Mouse (Mus musculus) CH12.LX (cell line): ENCODE data around the gene Ttl. TPM values are rescaled to one million over a fixed set of nuclear protein-coding genes. Genes with fewer than 3 reads are reported as not detected.

Experiments
- DNase-seq: peaks from one replicate; pipeline ENCODE4 v3.0.0-alpha.2; 2013; ENCODE audit errors: extremely low read depth
- H3K27ac ChIP-seq: 2 replicates; pipeline ENCODE4 v1.5.1; 2012; ENCODE audit warnings: low read depth, mild to moderate bottlenecking, control low read depth, moderate library complexity; ENCODE audit not compliant: insufficient read depth
- H3K27me3 ChIP-seq: replicated peaks from 2 replicates; pipeline ENCODE3; 2012; ENCODE audit warnings: inconsistent platforms
- H3K36me3 ChIP-seq, 2 experiments: replicated peaks in 1 of 2; 2 replicates each; pipeline versions ENCODE3 to v1.6.1; 2012; ENCODE audit warnings: inconsistent platforms in 1 of 2, low read length in 1 of 2, mild to moderate bottlenecking in 1 of 2, mixed read lengths in 1 of 2, moderate library complexity in 1 of 2; ENCODE audit not compliant: control insufficient read depth in 1 of 2, insufficient read depth in 1 of 2
- H3K4me1 ChIP-seq, 2 experiments: 2 replicates each; pipeline ENCODE4 v1.6.1; 2012; ENCODE audit warnings: inconsistent platforms in 1 of 2, moderate library complexity in 1 of 2; ENCODE audit not compliant: insufficient read depth in 2 of 2, control insufficient read depth in 1 of 2
- H3K4me2 ChIP-seq: 2 replicates; pipeline ENCODE4 v1.6.1; 2012; ENCODE audit warnings: low read depth, mild to moderate bottlenecking, control low read depth; ENCODE audit not compliant: poor library complexity, insufficient read depth, severe bottlenecking
- H3K4me3 ChIP-seq, 3 experiments: fragments of 150-350 bp in 1 of 3; sonication (generic) in 1 of 3; replicated peaks in 1 of 3; 2 replicates each; pipeline versions ENCODE3 to v1.5.1; 2011 to 2012; ENCODE audit warnings: low read depth in 2 of 3, low read length in 2 of 3, mild to moderate bottlenecking in 2 of 3, moderate library complexity in 2 of 3, control low read depth in 1 of 3, improper control_type of control experiment in 1 of 3, inconsistent platforms in 1 of 3, mixed read lengths in 1 of 3; ENCODE audit not compliant: poor library complexity in 1 of 3
- H3K79me2 ChIP-seq: replicated peaks from 2 replicates; pipeline ENCODE4 v1.6.1; 2012; ENCODE audit warnings: mild to moderate bottlenecking, moderate library complexity; ENCODE audit not compliant: control insufficient read depth, poor library complexity, insufficient read depth, severe bottlenecking; ENCODE audit errors: extremely low read depth
- H3K9ac ChIP-seq: 2 replicates; pipeline ENCODE4 v1.6.1; 2012; ENCODE audit warnings: low read depth, mild to moderate bottlenecking, control low read depth, moderate library complexity; ENCODE audit not compliant: insufficient read depth
- H3K9me3 ChIP-seq: replicated peaks from 2 replicates; pipeline ENCODE3; 2012; ENCODE audit warnings: low read length, inconsistent platforms, mixed read lengths
- BHLHE40 ChIP-seq: IDR thresholded peaks from 2 replicates; pipeline ENCODE4 v1.6.1; 2011; ENCODE audit warnings: mild to moderate bottlenecking, low read depth, low read length, improper control_type of control experiment
- CTCF ChIP-seq, 2 experiments: IDR thresholded peaks in 1 of 2; conservative IDR thresholded peaks in 1 of 2; 2 replicates each; pipeline ENCODE4 v1.5.1; 2011 to 2012; ENCODE audit warnings: low read depth in 2 of 2, low read length in 2 of 2, improper control_type of control experiment in 1 of 2, inconsistent platforms in 1 of 2, mild to moderate bottlenecking in 1 of 2, moderate library complexity in 1 of 2
- ELF1 ChIP-seq: IDR thresholded peaks from 2 replicates; pipeline ENCODE4 v1.6.1; 2014; ENCODE audit warnings: low read depth, mild to moderate bottlenecking, inconsistent platforms, low read length, improper control_type of control experiment
- EP300 ChIP-seq: IDR thresholded peaks from 2 replicates; pipeline ENCODE4 v1.6.1; 2011; ENCODE audit warnings: low read length, improper control_type of control experiment
- ETS1 ChIP-seq: conservative IDR thresholded peaks from 2 replicates; pipeline ENCODE4 v1.6.1; 2012; ENCODE audit warnings: low read depth, mild to moderate bottlenecking, inconsistent platforms, low read length, improper control_type of control experiment, moderate library complexity
- HCFC1 ChIP-seq: IDR thresholded peaks from 2 replicates; pipeline ENCODE4 v1.6.1; 2012; ENCODE audit warnings: low read depth, mild to moderate bottlenecking, inconsistent platforms, low read length, improper control_type of control experiment
- IRF4 ChIP-seq: IDR thresholded peaks from 2 replicates; pipeline ENCODE4 v1.6.1; 2014; ENCODE audit warnings: low read depth, mild to moderate bottlenecking, inconsistent platforms, low read length, improper control_type of control experiment
- JUND ChIP-seq: conservative IDR thresholded peaks from 2 replicates; pipeline ENCODE4 v1.6.1; 2011; ENCODE audit warnings: low read depth, low read length, improper control_type of control experiment
- MAX ChIP-seq: IDR thresholded peaks from 2 replicates; pipeline ENCODE4 v1.6.1; 2011; ENCODE audit warnings: low read length, improper control_type of control experiment
- MYC ChIP-seq: IDR thresholded peaks from 2 replicates; pipeline ENCODE4 v1.6.1; 2011; ENCODE audit warnings: low read depth, mild to moderate bottlenecking, improper control_type of control experiment, low read length
- NELFE ChIP-seq: IDR thresholded peaks from 2 replicates; pipeline ENCODE4 v1.6.1; 2011; ENCODE audit warnings: low read depth, low read length, improper control_type of control experiment
- NRF1 ChIP-seq: IDR thresholded peaks from 2 replicates; pipeline ENCODE4 v1.6.1; 2014; ENCODE audit warnings: low read depth, mild to moderate bottlenecking, inconsistent platforms, low read length, improper control_type of control experiment, moderate library complexity
- POLR2A ChIP-seq: IDR thresholded peaks from 2 replicates; pipeline ENCODE4 v1.6.1; 2011; ENCODE audit warnings: low read depth, mild to moderate bottlenecking, improper control_type of control experiment, low read length
- POLR2AphosphoS2 ChIP-seq: IDR thresholded peaks from 2 replicates; pipeline ENCODE4 v1.6.1; 2011; ENCODE audit warnings: low read depth, low read length, improper control_type of control experiment
- RAD21 ChIP-seq: IDR thresholded peaks from 2 replicates; pipeline ENCODE4 v1.6.1; 2011; ENCODE audit warnings: low read depth, mild to moderate bottlenecking, low read length, improper control_type of control experiment, moderate library complexity
- RCOR1 ChIP-seq: conservative IDR thresholded peaks from 2 replicates; pipeline ENCODE4 v1.6.1; 2012; ENCODE audit warnings: low read depth, mild to moderate bottlenecking, inconsistent platforms, low read length, improper control_type of control experiment
- SIN3A ChIP-seq: IDR thresholded peaks from 2 replicates; pipeline ENCODE4 v1.6.1; 2012; ENCODE audit warnings: low read length, improper control_type of control experiment, inconsistent platforms
- SMC3 ChIP-seq: IDR thresholded peaks from 2 replicates; pipeline ENCODE4 v1.6.1; 2011; ENCODE audit warnings: low read depth, low read length, improper control_type of control experiment
- UBTF ChIP-seq: IDR thresholded peaks from 2 replicates; pipeline ENCODE4 v1.6.1; 2012; ENCODE audit warnings: low read depth, mild to moderate bottlenecking, inconsistent platforms, low read length, improper control_type of control experiment, moderate library complexity
- USF1 ChIP-seq: IDR thresholded peaks from 2 replicates; pipeline ENCODE4 v1.6.1; 2014; ENCODE audit warnings: low read depth, mild to moderate bottlenecking, inconsistent platforms, low read length, improper control_type of control experiment
- USF2 ChIP-seq: conservative IDR thresholded peaks from 2 replicates; pipeline ENCODE4 v1.6.1; 2011; ENCODE audit warnings: low read depth, low read length, improper control_type of control experiment
- ZC3H11A ChIP-seq: IDR thresholded peaks from 2 replicates; pipeline ENCODE4 v1.6.1; 2012; ENCODE audit warnings: low read depth, mild to moderate bottlenecking, inconsistent platforms, low read length, improper control_type of control experiment
- ZMIZ1 ChIP-seq: IDR thresholded peaks from 2 replicates; pipeline ENCODE4 v1.6.1; 2012; ENCODE audit warnings: low read depth, mild to moderate bottlenecking, inconsistent platforms, low read length, improper control_type of control experiment
- ZNF384 ChIP-seq: IDR thresholded peaks from 2 replicates; pipeline ENCODE4 v1.6.1; 2012; ENCODE audit warnings: low read depth, low read length, improper control_type of control experiment, inconsistent platforms
- dilution Hi-C: fragments of 300-500 bp; cut with MboI; formaldehyde crosslinking; loops from 2 replicates; pipeline ENCODE4 v1.14.3; 2020; ENCODE audit warnings: low sequenced_read_pairs; ENCODE audit not compliant: extremely low pct_unique_long_range_greater_than_20kb, extremely low pct_ligation_motif_present
- in situ Hi-C: fragments of 300-500 bp; cut with MboI; formaldehyde crosslinking; loops from 3 replicates; pipeline ENCODE4 v1.14.3; 2019; ENCODE audit warnings: low sequenced_read_pairs, low pct_ligation_motif_present, low pct_unique_long_range_greater_than_20kb, mixed read lengths
- polyA plus RNA-seq: library from polyadenylated mRNA; unstranded; fragments of >175 nt; gene quantifications from 2 replicates; pipeline ENCODE4 v1.2.1, GENCODE M21; 2012; ENCODE audit warnings: low read depth; ENCODE audit not compliant: insufficient read length
- total RNA-seq, 2 experiments: library from RNA; depleted of rRNA; stranded (reverse); fragments of 300-350 nt in 1 of 2; fragments of >200 nt in 1 of 2; gene quantifications; 2 replicates each; pipeline ENCODE4 v1.2.3; 2012 to 2014

The Ttl gene
- total and polyA plus RNA-seq, 3 experiments = 1.8 to 2.9 (median 2.7) TPM

GRCm38 (mm10) chr2:129070296-129070695 lies 4.6 kb downstream of the Ttl start:
- Histone ChIP-seq H3K9me3 (no peaks in the 10 kb centered on the region), H3K27me3 (peaks cover 7% of the 10 kb centered on the region), H3K4me2 (no peak overlapping the region), H3K9ac (no peak overlapping the region), H3K27ac (no peak overlapping the region), H3K79me2 (no peaks in the 10 kb centered on the region), H3K4me1 (peaks cover 0 to 7% of the 10 kb centered on the region in 2 experiments; a peak in 2 of 4 replicates), H3K36me3 (no peaks in the 10 kb centered on the region), H3K4me3 (no peak overlapping the region)
- TF ChIP-seq ETS1 (no peak), EP300 (no peak), ZMIZ1 (no peak), IRF4 (no peak), USF1 (no peak), USF2 (no peak), HCFC1 (no peak), RCOR1 (no peak), POLR2AphosphoS2 (no peak), ZNF384 (no peak), MYC (no peak), SIN3A (no peak), BHLHE40 (no peak), JUND (no peak), NRF1 (no peak), ELF1 (no peak), POLR2A (no peak), UBTF (no peak), SMC3 (no peak), ZC3H11A (no peak)
- dilution Hi-C loops (no loop called here), in situ Hi-C loops (no loop called here)
- no peak for DNase-seq

- dilution Hi-C loops (no loop called here), in situ Hi-C loops (no loop called here)
- H3K27me3 ChIP-seq = no peaks in the 10 kb centered on the region
- H3K4me2 ChIP-seq = no peak overlapping the region
- H3K79me2 ChIP-seq = no peaks in the 10 kb centered on the region
- peak; percentile 27 to 60; a peak in 3 of 4 replicates for TF ChIP-seq CTCF (conservative IDR thresholded peaks at IDR 0.05 in 1 of 2, IDR thresholded peaks at IDR 0.05 in 1 of 2; ENCODE audit: low read depth in 2 of 2, low read length in 2 of 2)
- TF ChIP-seq SMC3 = peak; percentile 47
- no peak for TF ChIP-seq MAX
- peak; percentile 45 for TF ChIP-seq RAD21
- no peak for TF ChIP-seq NELFE
- no peak for TF ChIP-seq HCFC1
- no peak for TF ChIP-seq UBTF
- TF ChIP-seq, all 38 proteins: peak for 3
- Histone ChIP-seq H3K36me3 (peaks cover 0 to 3% of the 10 kb centered on the region in 2 experiments), H3K4me1 (no peaks in the 10 kb centered on the region), H3K27ac (no peak overlapping the region), H3K9me3 (peaks cover 2% of the 10 kb centered on the region), H3K9ac (no peak overlapping the region), H3K4me3 (no peak overlapping the region)
- no peak for DNase-seq
Observed at GRCm38 (mm10) chr2:129078313-129078712, 12.6 kb downstream of the Ttl start.
